Mouse (Mus musculus): ENCODE data around the gene Robo3. TPM values are rescaled to one million over a fixed set of nuclear protein-coding genes. Genes with fewer than 3 reads are reported as not detected.

The Robo3 gene
- polyA plus RNA-seq (2015; fragmentation: Nextera tagmentation; extraction: Ambion mirVana): 20.5 and 22.4 TPM in 2 replicates

- Histone ChIP-seq H3K27me3 (peaks cover 91% of the 10 kb centered on the region), H3K36me3 (no peaks in the 10 kb centered on the region), H3K4me3 (replicated peaks) (peak within 1 kb of the TSS; percentile 41), H3K27ac (no peak within 1 kb of the TSS), H3K4me2 (replicated peaks) (peak within 1 kb of the TSS; percentile 65), H3K4me1 (replicated peaks) (peaks cover 38% of the 10 kb centered on the region), H3K9ac (replicated peaks) (no peak within 1 kb of the TSS; the same call in 1 of the 2 replicates), H3K9me3 (no peaks in the 10 kb centered on the region)
- no peak for ATAC-seq
- under 1% methylated on average over 34 of the region's 40 CpGs for WGBS
Observed at GRCm38 (mm10) chr9:37432720-37433421, at the start of gene Robo3. TSS of gene Robo3 (minus strand) at chr9:37433246.

DNA sequence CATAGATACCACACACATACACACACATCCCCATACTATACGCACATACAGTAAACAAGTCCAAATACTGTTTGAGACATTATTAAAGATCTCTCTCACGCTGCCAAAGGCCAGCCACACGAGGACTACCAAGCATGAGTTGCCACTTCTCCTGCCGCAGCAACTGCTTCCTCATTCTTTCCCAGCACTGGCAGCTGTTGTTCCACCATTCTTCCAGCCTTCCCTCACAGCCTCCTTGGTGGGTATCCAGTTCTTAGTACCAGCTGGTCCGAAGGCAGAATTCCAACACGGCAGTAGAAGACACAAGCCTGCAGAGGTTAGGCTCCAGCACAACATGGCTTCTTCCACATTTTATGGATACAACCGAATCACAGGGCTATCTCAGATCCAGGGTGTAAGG lies 41.9 kb upstream of the Robo3 start:
- Histone ChIP-seq H3K4me2 (replicated peaks) (no peak overlapping the region), H3K36me3 (no peaks in the 10 kb centered on the region), H3K4me3 (replicated peaks) (no peak overlapping the region), H3K27ac (no peak overlapping the region), H3K4me1 (replicated peaks) (no peaks in the 10 kb centered on the region), H3K27me3 (no peaks in the 10 kb centered on the region; the same call in 1 of the 2 replicates), H3K9ac (replicated peaks) (no peak overlapping the region), H3K9me3 (no peaks in the 10 kb centered on the region)
- 90% methylated on average over 7 of the region's 7 CpGs for WGBS
- no peak for ATAC-seq

GRCm38 (mm10) chr9:37473611-37474125 lies 40.6 kb upstream of the Robo3 start:
- ATAC-seq: no peak
- no peak overlapping the region for H3K4me2 ChIP-seq (replicated peaks)

GRCm38 (mm10) chr9:37462764-37463163 lies 29.7 kb upstream of the Robo3 start:
- WGBS: 13% methylated on average over 7 of the region's 7 CpGs
- Histone ChIP-seq H3K9ac (replicated peaks) (no peak overlapping the region), H3K36me3 (no peaks in the 10 kb centered on the region), H3K27ac (no peak overlapping the region), H3K4me1 (replicated peaks) (peaks cover 31% of the 10 kb centered on the region), H3K27me3 (peaks cover 62% of the 10 kb centered on the region), H3K4me2 (replicated peaks) (no peak overlapping the region), H3K4me3 (replicated peaks) (no peak overlapping the region), H3K9me3 (no peaks in the 10 kb centered on the region)
- no peak for ATAC-seq

More at GRCm38 (mm10) chr9:37473611-37474125, 40.6 kb upstream of the Robo3 start:
- H3K27me3 ChIP-seq: no peaks in the 10 kb centered on the region; the same call in 1 of the 2 replicates
- H3K36me3 ChIP-seq: no peaks in the 10 kb centered on the region
- no peak overlapping the region for H3K4me3 ChIP-seq (replicated peaks)
- 69% methylated on average over 3 of the region's 3 CpGs for WGBS
- H3K27ac ChIP-seq: no peak overlapping the region
- H3K9me3 ChIP-seq: no peaks in the 10 kb centered on the region
- H3K4me1 ChIP-seq (replicated peaks): no peaks in the 10 kb centered on the region
- no peak overlapping the region for H3K9ac ChIP-seq (replicated peaks)

GRCm38 (mm10) chr9:37461571-37461970 lies 28.5 kb upstream of the Robo3 start:
- no peak for ATAC-seq
- Histone ChIP-seq H3K9me3 (no peaks in the 10 kb centered on the region), H3K4me3 (replicated peaks) (no peak overlapping the region), H3K36me3 (no peaks in the 10 kb centered on the region), H3K27ac (no peak overlapping the region), H3K9ac (replicated peaks) (no peak overlapping the region), H3K27me3 (peaks cover 73% of the 10 kb centered on the region), H3K4me2 (replicated peaks) (no peak overlapping the region), H3K4me1 (replicated peaks) (peaks cover 43% of the 10 kb centered on the region)
- 4% methylated on average over 3 of the region's 3 CpGs for WGBS

- H3K4me1 ChIP-seq (replicated peaks): peaks cover 49% of the 10 kb centered on the region
Observed at GRCm38 (mm10) chr9:37460961-37461340, 27.9 kb upstream of the Robo3 start.

DNA sequence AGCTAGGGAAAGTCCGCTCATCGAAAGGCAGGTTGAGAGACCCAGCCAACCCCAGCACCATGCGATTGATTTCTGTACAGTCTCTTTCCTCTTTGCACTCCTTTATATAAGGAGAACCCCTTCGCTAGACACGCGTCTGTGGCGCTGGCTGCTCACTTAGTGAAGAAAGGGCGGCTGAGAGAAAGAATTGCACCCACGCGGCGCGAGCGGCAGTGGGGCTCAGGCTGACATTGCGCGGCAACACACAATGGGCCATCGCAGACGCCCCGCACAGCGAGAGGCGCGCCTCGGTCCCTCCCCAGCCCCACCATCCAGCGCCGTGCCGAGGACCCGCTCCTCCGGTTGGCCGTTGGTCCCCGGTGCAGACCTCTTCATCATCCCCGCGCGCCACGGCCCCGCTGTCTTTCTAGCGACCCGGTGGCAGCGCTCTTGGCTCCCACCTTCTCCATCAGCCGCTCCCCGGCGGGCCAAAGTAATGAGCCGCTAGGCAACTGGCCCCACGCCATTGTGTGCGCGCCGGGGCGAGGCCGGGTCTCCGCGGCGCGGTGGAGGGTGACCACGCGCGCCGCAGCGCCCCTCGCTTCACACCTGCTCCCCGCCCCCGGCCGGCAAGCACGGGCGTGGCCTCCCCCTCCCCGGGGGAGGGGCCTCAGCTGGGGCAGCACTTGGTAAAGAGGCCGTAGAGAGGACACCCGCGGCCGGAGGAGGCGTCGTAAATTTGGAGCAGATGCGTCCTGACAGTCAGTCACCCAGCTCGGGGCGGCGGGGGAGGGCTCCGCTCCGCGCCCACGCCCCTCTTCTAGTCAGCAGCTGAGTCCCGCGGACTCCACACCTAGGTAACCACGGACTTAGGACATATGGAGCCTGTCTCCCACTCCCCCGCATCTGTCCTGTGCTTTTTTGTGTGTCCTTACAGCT lies 27.3 kb upstream of the Robo3 start:
- Histone ChIP-seq H3K9me3 (no peaks in the 10 kb centered on the region), H3K27me3 (peaks cover 81% of the 10 kb centered on the region), H3K36me3 (no peaks in the 10 kb centered on the region), H3K4me2 (replicated peaks) (peak overlapping the region; percentile 94), H3K4me1 (replicated peaks) (peaks cover 55% of the 10 kb centered on the region), H3K4me3 (replicated peaks) (peak overlapping the region; percentile 51), H3K27ac (peak overlapping the region; percentile 88), H3K9ac (replicated peaks) (peak overlapping the region; percentile 77)
- ATAC-seq: peak; percentile 67
- under 1% methylated on average over 81 of the region's 81 CpGs for WGBS

More at GRCm38 (mm10) chr9:37460961-37461340, 27.9 kb upstream of the Robo3 start:
- peak overlapping the region; percentile 51 for H3K4me3 ChIP-seq (replicated peaks)
- H3K27me3 ChIP-seq: peaks cover 77% of the 10 kb centered on the region
- ATAC-seq: no peak
- no peaks in the 10 kb centered on the region for H3K9me3 ChIP-seq
- WGBS: 8% methylated on average over 5 of the region's 5 CpGs
- H3K27ac ChIP-seq: peak overlapping the region; percentile 88
- H3K36me3 ChIP-seq: no peaks in the 10 kb centered on the region
- peak overlapping the region; percentile 94 for H3K4me2 ChIP-seq (replicated peaks)
- H3K9ac ChIP-seq (replicated peaks): peak overlapping the region; percentile 77

DNA sequence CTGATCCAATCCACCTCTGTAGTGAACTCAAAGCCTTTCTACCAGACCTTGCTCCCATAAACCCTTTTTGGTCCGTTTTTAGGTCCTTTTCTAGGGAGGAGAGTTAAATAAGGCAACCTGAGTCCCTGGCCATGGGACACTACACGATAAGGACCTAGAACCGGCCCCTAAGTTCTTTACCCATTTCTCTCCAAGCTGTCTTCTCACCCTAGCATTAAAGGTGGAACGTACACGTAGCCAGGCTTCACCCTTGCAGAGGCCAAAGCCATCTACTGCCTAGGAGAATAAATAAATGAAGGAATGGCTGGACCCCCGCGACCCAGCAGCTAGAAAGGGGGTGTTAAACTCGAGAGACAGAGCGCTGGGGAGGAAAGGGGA lies 26.6 kb upstream of the Robo3 start:
- Histone ChIP-seq H3K27ac (peak overlapping the region; percentile 88), H3K4me3 (replicated peaks) (peak overlapping the region; percentile 51), H3K9ac (replicated peaks) (peak overlapping the region; percentile 77), H3K4me1 (replicated peaks) (peaks cover 62% of the 10 kb centered on the region), H3K36me3 (no peaks in the 10 kb centered on the region), H3K9me3 (no peaks in the 10 kb centered on the region), H3K27me3 (peaks cover 81% of the 10 kb centered on the region), H3K4me2 (replicated peaks) (peak overlapping the region; percentile 94)
- no peak for ATAC-seq
- under 1% methylated on average over 9 of the region's 9 CpGs for WGBS

DNA sequence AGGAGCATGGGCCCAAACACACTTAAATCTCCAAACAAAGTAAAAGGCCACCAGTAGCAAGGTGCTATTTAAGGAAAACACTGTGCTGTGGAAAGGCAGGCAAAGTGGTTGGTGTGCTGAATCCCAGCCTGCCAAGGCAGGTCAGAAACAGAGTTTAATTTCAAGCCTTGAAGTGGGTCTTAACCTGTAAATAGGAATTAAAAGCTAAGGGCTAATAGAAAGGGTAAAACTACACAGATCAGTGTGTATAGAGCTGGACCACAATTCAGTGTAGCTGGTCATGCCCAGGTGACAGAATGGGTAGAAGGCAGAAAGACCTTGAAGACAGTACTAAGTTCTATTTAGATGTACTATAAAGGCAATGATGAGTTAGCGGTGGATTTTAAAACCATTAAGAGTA lies 24.1 kb upstream of the Robo3 start:
- peaks cover 81% of the 10 kb centered on the region for H3K4me1 ChIP-seq (replicated peaks)
- H3K9me3 ChIP-seq: no peaks in the 10 kb centered on the region
- H3K36me3 ChIP-seq: no peaks in the 10 kb centered on the region
- H3K9ac ChIP-seq (replicated peaks): no peak overlapping the region
- no peak overlapping the region for H3K4me3 ChIP-seq (replicated peaks)
- WGBS: 33% methylated on average over 1 of the region's 1 CpGs
- no peak for ATAC-seq
- H3K4me2 ChIP-seq (replicated peaks): 0 out of 2 replicates have a peak overlapping the region, but pooled peaks have one; percentile 57
- H3K27me3 ChIP-seq: peaks cover 78% of the 10 kb centered on the region
- H3K27ac ChIP-seq: peak overlapping the region; percentile 63

GRCm38 (mm10) chr9:37456481-37456910 lies 23.4 kb upstream of the Robo3 start:
- no peaks in the 10 kb centered on the region for H3K9me3 ChIP-seq
- peak overlapping the region; percentile 34 for H3K4me3 ChIP-seq (replicated peaks)
- H3K36me3 ChIP-seq: no peaks in the 10 kb centered on the region
- under 1% methylated on average over 20 of the region's 20 CpGs for WGBS
- H3K4me2 ChIP-seq (replicated peaks): peak overlapping the region; percentile 57
- peaks cover 73% of the 10 kb centered on the region for H3K27me3 ChIP-seq
- H3K9ac ChIP-seq (replicated peaks): peak overlapping the region; percentile 54; the same call in 1 of the 2 replicates
- H3K27ac ChIP-seq: peak overlapping the region; percentile 63
- peaks cover 83% of the 10 kb centered on the region for H3K4me1 ChIP-seq (replicated peaks)
- peak; percentile 78 for ATAC-seq

GRCm38 (mm10) chr9:37455868-37456267 lies 22.8 kb upstream of the Robo3 start:
- H3K4me3 ChIP-seq (replicated peaks): no peak overlapping the region
- 2% methylated on average over 8 of the region's 8 CpGs for WGBS
- H3K36me3 ChIP-seq: no peaks in the 10 kb centered on the region
- no peaks in the 10 kb centered on the region for H3K9me3 ChIP-seq
- H3K27ac ChIP-seq: 0 out of 2 replicates have a peak overlapping the region, but pooled peaks have one; percentile 63
- no peak for ATAC-seq
- no peak overlapping the region for H3K9ac ChIP-seq (replicated peaks)
- peaks cover 71% of the 10 kb centered on the region for H3K27me3 ChIP-seq
- peaks cover 83% of the 10 kb centered on the region for H3K4me1 ChIP-seq (replicated peaks)
- H3K4me2 ChIP-seq (replicated peaks): peak overlapping the region; percentile 57
